31 mouse cellular contexts compared by ENCODE assay signal in genomic region chr9:123815996-123816395, GRCm38 (mm10). TPM values are rescaled to one million over a fixed set of nuclear protein-coding genes. Genes with fewer than 3 reads are reported as not detected.
A peak's percentile ranks its signal among the peaks of the same experiment; 100 is the strongest.
DNase-seq lines count a peak whose midpoint lies in the region; TF ChIP-seq lines count a peak whose summit lies in the region.
"Had no signal": no experiment of that assay in that cellular context is flagged by ENCODE, and none has a peak within 500 bp of the region (broad histone marks: within the 10 kb centered on the region; RNA-seq: fewer than 3 reads in every experiment).

No protein-coding gene starts in this region.

- H3K27ac ChIP-seq in embryonic fibroblast, embryonic 13.5 days (ENCODE audit: insufficient read depth, low read length), result peak overlapping the region; percentile 87
- H3K27ac ChIP-seq: forebrain, embryonic 13.5 days; hindbrain, embryonic 13.5 days; kidney, postnatal 0 days; left cerebral cortex, adult 2 months; liver, embryonic 12.5 days; midbrain, embryonic 12.5 days; neural tube, embryonic 13.5 days; stomach, postnatal 0 days had no signal

- H3K4me3 ChIP-seq in embryonic fibroblast, embryonic 13.5 days (ENCODE audit: insufficient read depth, low read length), result no peak overlapping the region
- H3K4me3 ChIP-seq: forebrain, embryonic 13.5 days; heart, embryonic 12.5 days; hindbrain, embryonic 13.5 days; left cerebral cortex, adult 2 months; liver, embryonic 12.5 days; megakaryocyte, embryonic 14.5 days; midbrain, embryonic 12.5 days; neural tube, embryonic 13.5 days had no signal

- no peak for TF ChIP-seq CTCF in embryonic fibroblast, embryonic 13.5 days (IDR thresholded peaks at IDR 0.05; ENCODE audit: borderline replicate concordance, insufficient read depth, low read length)

- H3K4me1 ChIP-seq in embryonic fibroblast, embryonic 13.5 days (ENCODE audit: control insufficient read depth, insufficient read depth, low read length), result peaks cover 33% of the 10 kb centered on the region
- H3K4me1 ChIP-seq: forebrain, embryonic 13.5 days; hindbrain, embryonic 13.5 days; liver, embryonic 12.5 days; midbrain, embryonic 12.5 days; neural tube, embryonic 13.5 days had no signal

- intact Hi-C loops in left cerebral cortex, postnatal 14 days (cut with DNase I), result no loop called here

- no peak for TF ChIP-seq POLR2A in embryonic fibroblast, embryonic 13.5 days (IDR thresholded peaks at IDR 0.05; ENCODE audit: low read depth, low read length)

- peak; percentile 69 for DNase-seq in cerebellum, adult 9-10 months
- DNase-seq in cerebellum, postnatal 4 days (ENCODE audit: low spot score in 2 of 2), result no peak
- DNase-seq in 3T3-L1 (ENCODE audit: low read depth, low spot score) (peak; percentile 65), NIH3T3 (ENCODE audit: low read depth) (peak; percentile 12)
- DNase-seq in left cerebral cortex, postnatal 14 days (ENCODE audit: low spot score in 2 of 2), result no peak
- no peak for DNase-seq in right cerebral cortex, postnatal 14 days
- DNase-seq: adrenal gland, postnatal 10 days; B cell, adult 2 months; gastrocnemius, postnatal 25 days; heart, postnatal 4 days; kidney, adult 8-10 months; left cerebral cortex, postnatal 4 days; liver, postnatal 0 days; lung, postnatal 36 days; thymus, adult 18-20 months; thymus, postnatal 25 days had no signal

RNA-seq across cellular contexts. Expression of gene Cxcr6, which starts 9.7 kb away (rescaled TPM):
- 0.91 and 4.1 TPM in 2 replicates for polyA plus RNA-seq in embryonic fibroblast, embryonic 13.5 days (2011; ENCODE audit: insufficient read length, low read depth, missing spikeins)
- not detected for total RNA-seq in left cerebral cortex, postnatal 14 days (2021)
- total RNA-seq: gastrocnemius, postnatal 25 days; heart, postnatal 4 days; layer of hippocampus, postnatal 14 days; left cerebral cortex, adult 2 months; left cerebral cortex, postnatal 4 days; midbrain, postnatal 0 days had no signal
- polyA plus RNA-seq: cortical plate, adult 2 months had no signal

RNA-seq across cellular contexts. Expression of gene Fyco1, which starts 35.7 kb away (rescaled TPM):
- polyA plus RNA-seq in embryonic fibroblast, embryonic 13.5 days (2011; ENCODE audit: insufficient read length, low read depth, missing spikeins), result 25.2 and 29.2 TPM in 2 replicates
- total RNA-seq in left cerebral cortex, postnatal 14 days (2021), result 10 to 100 TPM; 22.3 to 25.2 TPM

RNA-seq across cellular contexts. Expression of gene Xcr1, which starts 45.8 kb away (rescaled TPM):
- not detected in 2 replicates for polyA plus RNA-seq in embryonic fibroblast, embryonic 13.5 days (2011; ENCODE audit: insufficient read length, low read depth, missing spikeins)
- not detected for total RNA-seq in left cerebral cortex, postnatal 14 days (2021)
- total RNA-seq: gastrocnemius, postnatal 25 days; heart, postnatal 4 days; layer of hippocampus, postnatal 14 days; left cerebral cortex, adult 2 months; left cerebral cortex, postnatal 4 days; midbrain, postnatal 0 days had no signal
- polyA plus RNA-seq: heart, embryonic 12.5 days; limb, embryonic 14.5 days; liver, embryonic 12.5 days; midbrain, embryonic 12.5 days had no signal

Comparison
In these comparisons a context has a peak if more than half of its experiments do, and no peak if none do; other contexts are left out.
1. DNase-seq: peak in cerebellum, adult 9-10 months (single experiment), 3T3-L1 (single experiment) and NIH3T3 (single experiment); none in cerebellum, postnatal 4 days (0 of 2), left cerebral cortex, postnatal 14 days (0 of 2) and right cerebral cortex, postnatal 14 days (single experiment).